Mouse (Mus musculus): ENCODE data around the gene Tyw5. TPM values are rescaled to one million over a fixed set of nuclear protein-coding genes. Genes with fewer than 3 reads are reported as not detected.
A peak's percentile ranks its signal among the peaks of the same experiment; 100 is the strongest.

Gene Tyw5
- polyA plus RNA-seq (2012; rRNA removed): 0.39 and 0.51 TPM in 2 replicates

- H3K27me3 ChIP-seq (ENCODE audit: control insufficient read depth, insufficient read depth, low read length): no peaks in the 10 kb centered on the region
- under 1% methylated on average over 72 of the region's 72 CpGs for WGBS
- peak within 1 kb of the TSS; percentile 89 for H3K27ac ChIP-seq (ENCODE audit: insufficient read depth, low read depth, low read length)
- H3K4me1 ChIP-seq (ENCODE audit: control insufficient read depth, insufficient read depth, insufficient read length, low read length): peaks cover 2% of the 10 kb centered on the region; the same call in 1 of the 2 replicates
- peak within 1 kb of the TSS; percentile 95 for H3K4me3 ChIP-seq (ENCODE audit: low read depth, low read length)
- TF ChIP-seq CTCF (IDR thresholded peaks at IDR 0.05; ENCODE audit: extremely low read depth, insufficient read length, insufficient replicate concordance, low read depth, low read length): no peak; the same call in 1 of the 2 replicates
- peak; percentile 46 for TF ChIP-seq POLR2A (IDR thresholded peaks at IDR 0.05; ENCODE audit: low read depth, low read length)
- H3K36me3 ChIP-seq (ENCODE audit: control insufficient read depth, insufficient read depth, low read length): peaks cover 2% of the 10 kb centered on the region; the same call in 1 of the 2 replicates
Observed at GRCm38 (mm10) chr1:57406187-57407151, at the start of gene Tyw5, which contains the start of gene Maip1. TSS of gene Tyw5 (minus strand) at chr1:57407101. TSS of gene Maip1 (plus strand) at chr1:57406328.

- Histone ChIP-seq H3K4me3 (ENCODE audit: low read depth, low read length) (no peak overlapping the region), H3K27ac (ENCODE audit: insufficient read depth, low read depth, low read length) (no peak overlapping the region), H3K36me3 (ENCODE audit: control insufficient read depth, insufficient read depth, low read length) (no peaks in the 10 kb centered on the region), H3K4me1 (ENCODE audit: control insufficient read depth, insufficient read depth, insufficient read length, low read length) (no peaks in the 10 kb centered on the region), H3K27me3 (ENCODE audit: control insufficient read depth, insufficient read depth, low read length) (no peaks in the 10 kb centered on the region)
- TF ChIP-seq POLR2A (IDR thresholded peaks at IDR 0.05; ENCODE audit: low read depth, low read length) (no peak), CTCF (IDR thresholded peaks at IDR 0.05; ENCODE audit: extremely low read depth, insufficient read length, insufficient replicate concordance, low read depth, low read length) (no peak)
- WGBS: 87% methylated on average over 1 of the region's 1 CpGs
Observed at GRCm38 (mm10) chr1:57450241-57450640, 43.3 kb upstream of the Tyw5 start.

GRCm38 (mm10) chr1:57445679-57446078, 38.8 kb upstream of the Tyw5 start:
- TF ChIP-seq CTCF (IDR thresholded peaks at IDR 0.05; ENCODE audit: extremely low read depth, insufficient read length, insufficient replicate concordance, low read depth, low read length) (no peak), POLR2A (IDR thresholded peaks at IDR 0.05; ENCODE audit: low read depth, low read length) (no peak)
- Histone ChIP-seq H3K27ac (ENCODE audit: insufficient read depth, low read depth, low read length) (no peak overlapping the region), H3K4me1 (ENCODE audit: control insufficient read depth, insufficient read depth, insufficient read length, low read length) (no peaks in the 10 kb centered on the region), H3K36me3 (ENCODE audit: control insufficient read depth, insufficient read depth, low read length) (no peaks in the 10 kb centered on the region), H3K27me3 (ENCODE audit: control insufficient read depth, insufficient read depth, low read length) (no peaks in the 10 kb centered on the region), H3K4me3 (ENCODE audit: low read depth, low read length) (no peak overlapping the region)
- 79% methylated on average over 10 of the region's 10 CpGs for WGBS

GRCm38 (mm10) chr1:57440771-57441170, 33.9 kb upstream of the Tyw5 start:
- Histone ChIP-seq H3K27ac (ENCODE audit: insufficient read depth, low read depth, low read length) (no peak overlapping the region), H3K27me3 (ENCODE audit: control insufficient read depth, insufficient read depth, low read length) (no peaks in the 10 kb centered on the region), H3K36me3 (ENCODE audit: control insufficient read depth, insufficient read depth, low read length) (no peaks in the 10 kb centered on the region), H3K4me1 (ENCODE audit: control insufficient read depth, insufficient read depth, insufficient read length, low read length) (no peaks in the 10 kb centered on the region), H3K4me3 (ENCODE audit: low read depth, low read length) (no peak overlapping the region)
- WGBS: 52% methylated on average over 4 of the region's 4 CpGs
- no peak for TF ChIP-seq POLR2A (IDR thresholded peaks at IDR 0.05; ENCODE audit: low read depth, low read length)
- TF ChIP-seq CTCF (IDR thresholded peaks at IDR 0.05; ENCODE audit: extremely low read depth, insufficient read length, insufficient replicate concordance, low read depth, low read length): no peak

- H3K4me3 ChIP-seq (ENCODE audit: low read depth, low read length): no peak overlapping the region
- WGBS: 50% methylated on average over 6 of the region's 6 CpGs
- no peaks in the 10 kb centered on the region for H3K4me1 ChIP-seq (ENCODE audit: control insufficient read depth, insufficient read depth, insufficient read length, low read length)
- no peaks in the 10 kb centered on the region for H3K27me3 ChIP-seq (ENCODE audit: control insufficient read depth, insufficient read depth, low read length)
- TF ChIP-seq POLR2A (IDR thresholded peaks at IDR 0.05; ENCODE audit: low read depth, low read length): no peak
- no peak for TF ChIP-seq CTCF (IDR thresholded peaks at IDR 0.05; ENCODE audit: extremely low read depth, insufficient read length, insufficient replicate concordance, low read depth, low read length)
- H3K36me3 ChIP-seq (ENCODE audit: control insufficient read depth, insufficient read depth, low read length): no peaks in the 10 kb centered on the region
- H3K27ac ChIP-seq (ENCODE audit: insufficient read depth, low read depth, low read length): no peak overlapping the region
Observed at GRCm38 (mm10) chr1:57439026-57439425, 32.1 kb upstream of the Tyw5 start.

GRCm38 (mm10) chr1:57436954-57437353, 30.1 kb upstream of the Tyw5 start:
- WGBS: 50% methylated on average over 9 of the region's 9 CpGs
- Histone ChIP-seq H3K4me3 (ENCODE audit: low read depth, low read length) (no peak overlapping the region), H3K27me3 (ENCODE audit: control insufficient read depth, insufficient read depth, low read length) (no peaks in the 10 kb centered on the region), H3K27ac (ENCODE audit: insufficient read depth, low read depth, low read length) (no peak overlapping the region), H3K36me3 (ENCODE audit: control insufficient read depth, insufficient read depth, low read length) (no peaks in the 10 kb centered on the region), H3K4me1 (ENCODE audit: control insufficient read depth, insufficient read depth, insufficient read length, low read length) (no peaks in the 10 kb centered on the region)
- no peak for TF ChIP-seq CTCF (IDR thresholded peaks at IDR 0.05; ENCODE audit: extremely low read depth, insufficient read length, insufficient replicate concordance, low read depth, low read length)
- TF ChIP-seq POLR2A (IDR thresholded peaks at IDR 0.05; ENCODE audit: low read depth, low read length): no peak

- H3K4me3 ChIP-seq (ENCODE audit: low read depth, low read length): no peak overlapping the region
- H3K36me3 ChIP-seq (ENCODE audit: control insufficient read depth, insufficient read depth, low read length): no peaks in the 10 kb centered on the region
- H3K4me1 ChIP-seq (ENCODE audit: control insufficient read depth, insufficient read depth, insufficient read length, low read length): no peaks in the 10 kb centered on the region
- WGBS: 12% methylated on average over 9 of the region's 9 CpGs
- H3K27me3 ChIP-seq (ENCODE audit: control insufficient read depth, insufficient read depth, low read length): no peaks in the 10 kb centered on the region
- H3K27ac ChIP-seq (ENCODE audit: insufficient read depth, low read depth, low read length): no peak overlapping the region
- TF ChIP-seq CTCF (IDR thresholded peaks at IDR 0.05; ENCODE audit: extremely low read depth, insufficient read length, insufficient replicate concordance, low read depth, low read length) (no peak), POLR2A (IDR thresholded peaks at IDR 0.05; ENCODE audit: low read depth, low read length) (no peak)
Observed at GRCm38 (mm10) chr1:57436408-57436807, 29.5 kb upstream of the Tyw5 start.
